Mouse (Mus musculus) G1E (cell line): ENCODE measurements around the gene Entpd8. TPM values are rescaled to one million over a fixed set of nuclear protein-coding genes. Genes with fewer than 3 reads are reported as not detected.

Experiments
- ATAC-seq: 2 replicates; pipeline ENCODE4 v1.8.0; 2016; ENCODE audit warnings: mild to moderate bottlenecking; ENCODE audit not compliant: insufficient number of reproducible peaks, poor library complexity, low FRiP score, severe bottlenecking; ENCODE audit errors: extremely low read depth
- DNase-seq: peaks from one replicate; pipeline ENCODE4 v3.0.0; 2012; ENCODE audit warnings: low spot score
- H3K27me3 ChIP-seq: 2 replicates; pipeline ENCODE4 v1.6.1; 2012; ENCODE audit warnings: mild to moderate bottlenecking, low read length, inconsistent platforms; ENCODE audit not compliant: insufficient read depth
- H3K36me3 ChIP-seq: replicated peaks from 2 replicates; pipeline ENCODE3; 2012; ENCODE audit warnings: mild to moderate bottlenecking, inconsistent platforms
- H3K4me1 ChIP-seq: 2 replicates; pipeline ENCODE4 v1.6.1; 2012; ENCODE audit warnings: low read depth, low read length, inconsistent platforms, mixed read lengths; ENCODE audit not compliant: insufficient read depth
- H3K4me3 ChIP-seq: 2 replicates; pipeline ENCODE4 v1.5.1; 2012; ENCODE audit warnings: low read depth, mild to moderate bottlenecking, inconsistent platforms, low read length, moderate library complexity, mixed read lengths
- H3K9me3 ChIP-seq: replicated peaks from 2 replicates; pipeline ENCODE4 v1.6.1; 2012; ENCODE audit warnings: inconsistent platforms
- CTCF ChIP-seq: IDR thresholded peaks from 2 replicates; pipeline ENCODE4 v1.5.1; 2012; ENCODE audit warnings: low read depth, low read length, inconsistent platforms, mixed read lengths
- GATA1 ChIP-seq: IDR thresholded peaks from 2 replicates; pipeline ENCODE4 v1.6.1; 2012; ENCODE audit warnings: borderline replicate concordance, low read length, inconsistent platforms, mixed read lengths
- GATA2 ChIP-seq: IDR thresholded peaks from 2 replicates; pipeline ENCODE4 v1.6.1; 2012; ENCODE audit warnings: low read depth, low read length, inconsistent platforms, borderline replicate concordance
- POLR2AphosphoS5 ChIP-seq: IDR thresholded peaks from 2 replicates; pipeline ENCODE4 v1.6.1; 2012; ENCODE audit warnings: low read depth, low read length, inconsistent platforms; ENCODE audit not compliant: insufficient replicate concordance
- TAL1 ChIP-seq: conservative IDR thresholded peaks from 2 replicates; pipeline ENCODE4 v1.6.1; 2012; ENCODE audit warnings: low read depth, low read length, inconsistent platforms, mixed read lengths
- polyA plus RNA-seq: library from polyadenylated mRNA; stranded (reverse); fragments of >175 nt; gene quantifications from 2 replicates; pipeline ENCODE4 v1.2.3, GENCODE M21; 2012
- total RNA-seq, 2 experiments: library from RNA; stranded (forward) in 1 of 2; stranded (reverse) in 1 of 2; fragments of 200-1000 nt in 1 of 2; fragments of >200 nt in 1 of 2; fragmentation: Nextera tagmentation in 1 of 2; gene quantifications; 2 replicates each; pipeline ENCODE4 v1.2.3; 2014 to 2017

The Entpd8 gene
- total and polyA plus RNA-seq, 3 experiments: not detected

DNA sequence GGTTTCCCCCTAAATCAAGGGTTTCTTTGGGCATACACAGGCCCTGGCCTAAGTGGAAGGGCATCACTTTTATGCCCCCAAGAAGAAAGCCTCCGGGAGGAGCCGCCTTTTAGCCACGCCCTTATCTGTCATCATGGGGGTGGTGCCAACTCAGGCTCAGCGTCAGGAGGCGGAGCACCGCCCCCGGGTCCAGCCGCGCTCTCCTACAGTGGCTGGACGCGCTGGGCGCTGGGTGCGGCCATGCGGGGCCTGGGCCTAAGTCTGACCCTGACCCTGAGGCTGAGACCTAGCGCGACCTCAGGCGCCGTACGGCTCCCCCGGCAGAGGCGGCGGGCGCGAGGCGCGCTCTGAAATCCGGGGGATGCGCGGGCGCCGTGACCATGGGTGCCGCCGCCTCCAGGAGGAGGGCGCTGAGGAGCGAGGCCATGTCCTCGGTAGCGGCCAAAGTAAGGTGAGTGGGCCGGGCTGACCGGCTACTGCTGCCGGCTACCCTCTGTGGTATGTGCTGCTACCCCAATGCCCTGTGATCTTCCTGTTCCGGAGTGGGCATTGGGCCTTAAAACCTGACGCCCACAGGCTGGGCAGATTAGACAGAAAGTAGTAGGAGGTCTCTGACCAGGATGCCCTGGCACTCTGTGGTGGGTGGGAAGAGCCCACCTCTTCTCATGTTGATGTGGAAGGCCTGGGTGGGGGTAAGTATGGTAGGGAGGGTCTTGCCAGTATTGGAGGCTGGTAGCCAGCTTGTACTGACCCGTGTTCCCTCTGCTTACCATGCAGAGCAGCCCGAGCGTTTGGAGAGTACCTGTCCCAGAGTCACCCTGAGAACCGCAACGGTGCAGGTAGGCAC, 25.7 kb upstream of the Entpd8 start, which contains the start of gene Nsmf:
TSS of gene Nsmf (plus strand) at position 135 of the 847 bp plus-strand sequence.
- H3K9me3 ChIP-seq: no peaks in the 10 kb centered on the region
- peak within 1 kb of the TSS; percentile 77 for H3K4me3 ChIP-seq
- H3K27me3 ChIP-seq: no peaks in the 10 kb centered on the region; the same call in 1 of the 2 replicates
- DNase-seq (peak; percentile 85), ATAC-seq (peak; percentile 81)
- H3K4me1 ChIP-seq: peaks cover 22% of the 10 kb centered on the region
- TF ChIP-seq TAL1: no peak
- TF ChIP-seq CTCF: no peak
- no peak for TF ChIP-seq GATA1
- TF ChIP-seq GATA2: no peak
- no peak for TF ChIP-seq POLR2AphosphoS5
- peaks cover 85% of the 10 kb centered on the region for H3K36me3 ChIP-seq

- Histone ChIP-seq H3K4me3 (peak overlapping the region; percentile 77), H3K27me3 (no peaks in the 10 kb centered on the region; the same call in 1 of the 2 replicates), H3K36me3 (peaks cover 85% of the 10 kb centered on the region), H3K4me1 (peaks cover 22% of the 10 kb centered on the region), H3K9me3 (no peaks in the 10 kb centered on the region)
- no peak for TF ChIP-seq GATA2
- no peak for TF ChIP-seq GATA1
- no peak for TF ChIP-seq TAL1
- no peak for TF ChIP-seq POLR2AphosphoS5
- no peak for TF ChIP-seq CTCF
- DNase-seq (no peak), ATAC-seq (no peak)
Measured at GRCm38 (mm10) chr2:25055068-25055405, 25.1 kb upstream of the Entpd8 start.

- no peaks in the 10 kb centered on the region; the same call in 1 of the 2 replicates for H3K27me3 ChIP-seq
- ATAC-seq: no peak
- peak overlapping the region; percentile 77; the same call in 1 of the 2 replicates for H3K4me3 ChIP-seq
- no peak for TF ChIP-seq TAL1
- no peak for TF ChIP-seq CTCF
- TF ChIP-seq GATA2: no peak
- no peak for TF ChIP-seq POLR2AphosphoS5
- no peak for TF ChIP-seq GATA1
- peaks cover 23% of the 10 kb centered on the region for H3K4me1 ChIP-seq
- DNase-seq: no peak
- peaks cover 85% of the 10 kb centered on the region for H3K36me3 ChIP-seq
- H3K9me3 ChIP-seq: no peaks in the 10 kb centered on the region
Measured at GRCm38 (mm10) chr2:25055409-25056155, 24.5 kb upstream of the Entpd8 start.

DNA sequence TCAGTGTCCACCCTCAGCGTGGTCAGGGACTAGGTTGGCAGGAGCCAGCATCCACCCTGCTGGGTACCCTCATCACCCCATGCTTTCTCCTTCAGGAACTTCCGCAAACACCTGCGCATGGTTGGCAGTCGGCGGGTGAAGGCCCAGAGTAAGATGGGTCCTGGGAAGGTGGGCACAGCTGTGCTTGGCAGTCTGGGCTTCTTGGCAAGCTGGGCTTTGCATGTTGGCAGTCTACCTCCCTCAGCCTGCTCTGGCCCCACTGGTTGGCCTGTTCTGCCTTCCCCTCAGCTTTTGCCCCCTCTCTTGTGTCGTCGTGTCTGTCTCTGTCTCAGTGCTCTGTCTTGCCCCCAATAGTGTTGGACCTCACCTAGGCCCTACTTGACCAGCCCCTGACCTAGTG, 21.2 kb upstream of the Entpd8 start:
- H3K9me3 ChIP-seq: no peaks in the 10 kb centered on the region
- peaks cover 30% of the 10 kb centered on the region for H3K4me1 ChIP-seq
- no peaks in the 10 kb centered on the region; the same call in 1 of the 2 replicates for H3K27me3 ChIP-seq
- H3K4me3 ChIP-seq: no peak overlapping the region
- no peak for DNase-seq
- no peak for ATAC-seq
- peaks cover 78% of the 10 kb centered on the region for H3K36me3 ChIP-seq
- TF ChIP-seq CTCF (no peak), GATA1 (no peak), TAL1 (no peak), GATA2 (no peak), POLR2AphosphoS5 (no peak)

GRCm38 (mm10) chr2:25063523-25063922, 16.6 kb upstream of the Entpd8 start:
- no peak overlapping the region for H3K4me3 ChIP-seq
- H3K36me3 ChIP-seq: peaks cover 48% of the 10 kb centered on the region
- no peak for TF ChIP-seq TAL1
- no peak for TF ChIP-seq POLR2AphosphoS5
- TF ChIP-seq GATA1: no peak
- TF ChIP-seq CTCF: no peak
- no peak for TF ChIP-seq GATA2
- no peaks in the 10 kb centered on the region for H3K9me3 ChIP-seq
- H3K27me3 ChIP-seq: peaks cover 4% of the 10 kb centered on the region
- ATAC-seq: no peak
- peaks cover 12% of the 10 kb centered on the region for H3K4me1 ChIP-seq
- no peak for DNase-seq

- ATAC-seq (no peak; the same call in 1 of the 2 replicates), DNase-seq (no peak)
- Histone ChIP-seq H3K36me3 (peaks cover 40% of the 10 kb centered on the region), H3K4me1 (peaks cover 8% of the 10 kb centered on the region), H3K27me3 (peaks cover 4% of the 10 kb centered on the region; the same call in 1 of the 2 replicates), H3K9me3 (no peaks in the 10 kb centered on the region), H3K4me3 (no peak overlapping the region)
- TF ChIP-seq GATA2 (no peak), GATA1 (no peak), TAL1 (no peak), CTCF (no peak), POLR2AphosphoS5 (no peak)
Measured at GRCm38 (mm10) chr2:25064285-25064684, 15.8 kb upstream of the Entpd8 start.
